Comparison of ENCODE assay signal across 8 mouse cellular contexts in the genomic region with DNA sequence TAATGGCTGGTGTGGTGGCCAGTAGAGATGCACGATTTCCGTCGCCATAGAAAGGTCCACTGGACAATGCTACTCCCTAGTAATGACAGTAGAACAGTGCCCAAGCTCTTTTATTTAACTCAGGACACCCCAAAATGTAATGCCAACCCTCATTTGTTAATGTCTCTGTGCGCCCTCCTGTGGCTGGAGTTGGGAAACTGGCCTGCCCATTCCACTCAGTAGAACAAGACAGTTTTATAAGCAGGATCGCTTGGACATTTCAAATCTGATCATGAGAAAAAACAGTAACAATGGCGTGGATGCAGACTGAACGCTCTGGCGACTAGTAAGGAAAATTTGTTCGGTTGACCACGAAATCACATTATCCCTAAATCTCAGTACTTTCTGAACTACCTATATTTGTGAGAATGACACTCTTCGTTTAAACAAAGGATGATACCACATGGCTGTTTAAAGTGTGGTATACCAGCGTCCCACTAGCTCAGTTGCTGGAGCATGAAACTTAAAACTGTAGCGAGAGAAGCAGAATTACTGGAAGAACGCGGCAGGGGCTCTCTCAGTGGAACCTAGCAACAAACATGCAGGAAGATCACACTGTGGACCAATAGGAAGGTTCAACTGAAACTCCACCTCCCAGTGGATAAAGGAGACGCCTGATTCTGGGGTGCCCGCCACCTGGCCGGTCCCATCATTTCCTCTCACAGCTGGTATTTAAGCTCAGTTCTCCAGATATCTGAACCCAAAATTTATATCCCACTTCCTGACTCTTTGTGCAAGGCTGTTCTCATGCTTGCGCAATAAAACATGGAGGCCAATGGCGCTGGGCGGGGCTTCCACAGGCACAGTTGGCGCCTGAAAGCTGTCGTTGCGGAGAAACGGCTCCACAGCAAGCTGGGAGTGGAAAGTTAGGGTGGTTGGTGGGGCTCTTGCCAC. TPM values are rescaled to one million over a fixed set of nuclear protein-coding genes. Genes with fewer than 3 reads are reported as not detected.
A peak's percentile ranks its signal among the peaks of the same experiment; 100 is the strongest.
DNase-seq lines count a peak whose midpoint lies in the region; ATAC-seq and TF ChIP-seq lines count a peak whose summit lies in the region.

No protein-coding gene starts in this region.

- peaks cover 9% of the 10 kb centered on the region; the same call in 1 of the 2 replicates for H3K4me1 ChIP-seq in hindbrain, embryonic 10.5 days (replicated peaks)
- H3K4me1 ChIP-seq in lung, embryonic 14.5 days (ENCODE audit: insufficient read depth) = no peaks in the 10 kb centered on the region
- H3K4me1 ChIP-seq in neural tube, embryonic 15.5 days = peaks cover 3% of the 10 kb centered on the region; the same call in 1 of the 2 replicates

- 22% methylated on average over 25 of the region's 25 CpGs for WGBS in hindbrain, embryonic 10.5 days
- 19% methylated on average over 25 of the region's 25 CpGs for WGBS in lung, embryonic 14.5 days
- WGBS in neural tube, embryonic 15.5 days = 24% methylated on average over 25 of the region's 25 CpGs

- peak; percentile 81 for DNase-seq in MEL-GATA-1-ER (ENCODE audit: extremely low read depth, low read depth)
- peak; percentile 73 for DNase-seq in cerebellum, adult 8-10 months
- DNase-seq in hindbrain, embryonic 10.5 days (ENCODE audit: low spot score) = peak; percentile 62
- peak; percentile 62 for DNase-seq in layer of hippocampus, adult 9-10 months (ENCODE audit: low spot score)
- peak; percentile 80 for DNase-seq in lung, embryonic 14.5 days
- peak; percentile 31 for DNase-seq in testis, postnatal 14 days (ENCODE audit: low spot score)

- no peaks in the 10 kb centered on the region for H3K9me3 ChIP-seq in hindbrain, embryonic 10.5 days
- no peaks in the 10 kb centered on the region for H3K9me3 ChIP-seq in lung, embryonic 14.5 days (ENCODE audit: low read depth, low read length)
- H3K9me3 ChIP-seq in neural tube, embryonic 15.5 days (replicated peaks) = no peaks in the 10 kb centered on the region

- peak overlapping the region; percentile 91 for H3K27ac ChIP-seq in hindbrain, embryonic 10.5 days
- peak overlapping the region; percentile 90 for H3K27ac ChIP-seq in lung, embryonic 14.5 days (ENCODE audit: low read depth)
- H3K27ac ChIP-seq in neural tube, embryonic 15.5 days (replicated peaks) = peak overlapping the region; percentile 90

- no peaks in the 10 kb centered on the region for H3K36me3 ChIP-seq in hindbrain, embryonic 10.5 days
- H3K36me3 ChIP-seq in lung, embryonic 14.5 days (ENCODE audit: insufficient read depth) = no peaks in the 10 kb centered on the region
- no peaks in the 10 kb centered on the region for H3K36me3 ChIP-seq in neural tube, embryonic 15.5 days

- H3K27me3 ChIP-seq in hindbrain, embryonic 10.5 days (ENCODE audit: insufficient read depth, poor library complexity, severe bottlenecking) = 0 out of 2 replicates have a peak, but pooled peaks cover 4% of the 10 kb centered on the region
- no peaks in the 10 kb centered on the region for H3K27me3 ChIP-seq in lung, embryonic 14.5 days (ENCODE audit: insufficient read depth, low read length)
- no peaks in the 10 kb centered on the region for H3K27me3 ChIP-seq in neural tube, embryonic 15.5 days (replicated peaks)

- TF ChIP-seq CTCF in lung, embryonic 14.5 days (IDR thresholded peaks at IDR 0.05; ENCODE audit: low read depth) = peak; percentile 52

- H3K9ac ChIP-seq in lung, embryonic 14.5 days = peak overlapping the region; percentile 39
- H3K9ac ChIP-seq in neural tube, embryonic 15.5 days (replicated peaks) = peak overlapping the region; percentile 47

- peak overlapping the region; percentile 54 for H3K4me3 ChIP-seq in hindbrain, embryonic 10.5 days
- H3K4me3 ChIP-seq in lung, embryonic 14.5 days (ENCODE audit: low read depth, low read length) = peak overlapping the region; percentile 39
- H3K4me3 ChIP-seq in neural tube, embryonic 15.5 days (replicated peaks) = peak overlapping the region; percentile 41

- peak; percentile 97 for ATAC-seq in frontal cortex, adult (ENCODE audit: low TSS enrichment)
- ATAC-seq in lung, embryonic 14.5 days (ENCODE audit: insufficient read depth) = peak; percentile 89
- ATAC-seq in neural tube, embryonic 15.5 days (ENCODE audit: low FRiP score) = peak; percentile 94

- H3K4me2 ChIP-seq in lung, embryonic 14.5 days = peak overlapping the region; percentile 61
- peak overlapping the region; percentile 57 for H3K4me2 ChIP-seq in neural tube, embryonic 15.5 days

RNA-seq across cellular contexts. Expression of gene Rbbp7, which starts 24.9 kb away (rescaled TPM):
- polyA plus RNA-seq in hindbrain, embryonic 10.5 days (2016; fragmentation: Nextera tagmentation; extraction: Ambion mirVana) = 305 and 387 TPM in 2 replicates
- polyA plus RNA-seq in lung, embryonic 14.5 days (2014; fragmentation: Nextera tagmentation; extraction: Ambion mirVana) = 544 and 552 TPM in 2 replicates
- 220 and 316 TPM in 2 replicates for polyA plus RNA-seq in neural tube, embryonic 15.5 days (2015; fragmentation: Nextera tagmentation; extraction: Ambion mirVana)

Comparison
In these comparisons a context has a peak if more than half of its experiments do, and no peak if none do; other contexts are left out.
1. Peak in every context shown above with its lines: DNase-seq, ATAC-seq, H3K4me3 ChIP-seq and H3K27ac ChIP-seq.
2. DNase-seq: peak in every context shown above with its lines; median percentile 81 in MEL-GATA-1-ER; 80 in lung, embryonic 14.5 days; 73 in cerebellum, adult 8-10 months; 62 in hindbrain, embryonic 10.5 days; 62 in layer of hippocampus, adult 9-10 months; 31 in testis, postnatal 14 days.